Mouse (Mus musculus) stomach, postnatal 0 days (tissue): ENCODE data around the gene Eif5a. TPM values are rescaled to one million over a fixed set of nuclear protein-coding genes. Genes with fewer than 3 reads are reported as not detected.

Experiments used
- ATAC-seq: fragments of 200-750 bp; cut with Nextera tagmentation; 2 replicates; pipeline ENCODE4 v1.8.0; 2017; ENCODE audit not compliant: low FRiP score, low TSS enrichment
- DNase-seq: peaks from one replicate; pipeline ENCODE4 v3.0.0-alpha.2; 2016; ENCODE audit warnings: low spot score
- H3K27ac ChIP-seq: fragments of 300-500 bp; sonication (generic); replicated peaks from 2 replicates; pipeline ENCODE4 v1.5.1; 2014; ENCODE audit warnings: mild to moderate bottlenecking, control low read depth
- H3K27me3 ChIP-seq: fragments of 300-500 bp; sonication (generic); 2 replicates; pipeline ENCODE4 v1.6.1; 2014; ENCODE audit warnings: low read length; ENCODE audit not compliant: control insufficient read depth, insufficient read depth
- H3K36me3 ChIP-seq: fragments of 300-500 bp; sonication (generic); 2 replicates; pipeline ENCODE4 v1.6.1; 2014; ENCODE audit warnings: low read length, mixed read lengths; ENCODE audit not compliant: control insufficient read depth, insufficient read depth
- H3K4me1 ChIP-seq: fragments of 300-500 bp; sonication (generic); replicated peaks from 2 replicates; pipeline ENCODE4 v1.6.1; 2014; ENCODE audit warnings: antibody characterized with exemption; ENCODE audit not compliant: control insufficient read depth, insufficient read depth
- H3K4me2 ChIP-seq: fragments of 300-500 bp; sonication (generic); replicated peaks from 2 replicates; pipeline ENCODE4 v1.6.1; 2014; ENCODE audit warnings: low read depth, mild to moderate bottlenecking, control low read depth, moderate library complexity
- H3K4me3 ChIP-seq: fragments of 300-500 bp; sonication (generic); 2 replicates; pipeline ENCODE4 v1.5.1; 2014; ENCODE audit warnings: low read depth, low read length, control low read depth
- H3K9ac ChIP-seq: fragments of 300-500 bp; sonication (generic); 2 replicates; pipeline ENCODE4 v1.6.1; 2014; ENCODE audit warnings: mild to moderate bottlenecking, low read length, control low read depth, mixed read lengths
- H3K9me3 ChIP-seq: fragments of 300-500 bp; sonication (generic); 2 replicates; pipeline ENCODE4 v1.6.1; 2016; ENCODE audit warnings: low read length; ENCODE audit not compliant: control insufficient read depth
- CTCF ChIP-seq: IDR thresholded peaks from 2 replicates; pipeline ENCODE4 v1.5.1; 2016; ENCODE audit warnings: antibody characterized with exemption, low read depth, mild to moderate bottlenecking, moderate library complexity
- EP300 ChIP-seq: optimal IDR thresholded peaks from 2 replicates; pipeline ENCODE3; 2016; ENCODE audit warnings: antibody characterized with exemption
- WGBS: fragments of 180-500 bp; shearing (Covaris S2); extraction: QIAGEN DNeasy Blood & Tissue Kit; methylation state at CpG from one replicate; pipeline ENCODE4 v1.1.7; 2014; 5-methylcytosine and 5-hydroxymethylcytosine counted together
- polyA plus RNA-seq: library from polyadenylated mRNA; unstranded; fragments of >200 nt; fragmentation: Nextera tagmentation; extraction: Ambion mirVana; gene quantifications from 2 replicates; pipeline ENCODE4 v1.2.1, GENCODE M21; 2015

Gene Eif5a
- polyA plus RNA-seq, 1 experiment from 2014 or later, result 1,205 TPM

DNA sequence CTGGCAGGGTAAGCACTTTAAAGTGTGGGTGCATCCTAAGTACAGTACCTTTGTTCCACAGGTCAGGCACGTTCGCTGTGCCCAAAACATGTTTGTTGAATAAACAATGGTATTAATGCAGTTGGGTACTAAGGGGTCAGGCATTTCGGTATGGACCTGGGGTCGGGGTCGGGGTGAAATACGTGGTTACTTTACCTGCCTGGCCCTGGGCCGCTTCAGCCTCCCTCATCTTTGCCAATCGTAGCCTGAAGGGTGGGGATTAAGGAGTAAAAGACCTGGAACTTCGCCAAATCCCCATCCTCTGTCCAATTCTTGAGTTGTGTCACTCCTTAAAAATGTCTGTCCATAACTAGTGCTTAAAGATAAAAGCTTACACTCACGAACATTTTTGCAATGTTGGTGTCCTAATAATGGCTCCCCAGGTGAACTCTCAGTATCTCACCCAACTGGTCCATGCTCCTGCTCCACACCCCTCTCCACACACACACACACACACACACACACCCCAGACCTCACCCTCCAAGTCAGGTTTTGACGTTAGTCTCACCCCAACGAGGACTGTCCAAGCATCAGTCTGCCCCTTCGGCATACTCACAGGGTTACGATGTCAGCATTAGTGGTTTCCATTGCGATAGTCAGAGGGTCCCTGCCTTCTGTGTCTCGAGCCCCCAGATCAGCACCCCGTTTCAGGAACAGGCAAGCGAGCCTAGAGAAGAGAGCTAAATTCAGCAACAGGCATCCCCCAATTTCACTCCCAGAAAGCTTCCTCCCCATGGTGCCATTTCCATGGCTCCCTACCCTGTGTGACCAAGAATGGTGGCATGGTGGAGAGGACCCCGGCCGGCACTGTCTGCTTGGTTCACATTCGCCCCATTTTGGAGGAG lies 39.7 kb downstream of the Eif5a start:
- no peak for TF ChIP-seq CTCF
- no peak for TF ChIP-seq EP300
- WGBS, result 54% methylated on average over 21 of the region's 21 CpGs

DNA sequence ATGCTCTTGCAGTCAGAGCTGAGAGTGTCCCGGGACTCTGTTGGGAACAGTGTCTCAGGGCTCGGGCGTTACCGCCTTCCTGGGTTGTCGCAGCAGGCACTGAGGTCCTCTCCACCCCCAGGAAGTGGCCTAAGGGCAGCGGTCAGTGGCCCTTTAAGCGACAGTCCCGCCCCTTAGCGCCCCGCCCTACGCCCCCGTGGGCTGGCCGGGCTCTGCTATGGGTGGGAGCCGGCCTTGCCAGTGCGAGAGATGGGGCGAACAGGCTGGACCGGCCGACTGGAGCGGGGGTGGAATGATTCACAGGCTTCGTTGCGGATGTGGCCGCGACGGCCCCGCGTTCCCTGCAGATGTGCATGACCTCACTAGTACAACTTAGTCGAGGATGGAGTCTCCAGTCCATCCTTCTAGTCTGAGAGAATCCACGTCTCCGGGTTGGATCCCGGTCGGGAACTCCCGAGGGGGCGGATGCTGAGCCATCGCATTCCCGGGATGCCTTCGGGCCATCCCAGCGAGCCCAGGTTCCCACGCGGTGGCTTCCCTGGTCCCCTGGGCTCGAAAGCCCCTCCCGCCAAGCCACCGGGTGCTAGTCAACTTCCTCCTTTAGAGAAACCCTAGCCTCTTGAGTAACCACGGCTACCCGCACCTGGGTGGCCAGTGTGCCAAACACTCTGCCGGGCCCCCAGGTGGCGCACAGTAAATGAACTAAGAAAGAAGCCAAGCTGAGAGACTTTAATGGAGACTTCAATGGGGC lies 40.7 kb downstream of the Eif5a start, which contains the start of gene Kctd11:
Gene Kctd11 (minus strand): TSS at position 554 of the 751 bp plus-strand sequence.
- Histone ChIP-seq H3K36me3 (no peaks in the 10 kb centered on the region), H3K4me2 (peak within 1 kb of the TSS; percentile 77), H3K9ac (peak within 1 kb of the TSS; percentile 65), H3K27me3 (no peaks in the 10 kb centered on the region), H3K4me3 (peak within 1 kb of the TSS; percentile 57), H3K27ac (peak within 1 kb of the TSS; percentile 93), H3K4me1 (peaks cover 11% of the 10 kb centered on the region), H3K9me3 (no peaks in the 10 kb centered on the region)
- peak; percentile 65 for TF ChIP-seq CTCF
- TF ChIP-seq EP300, result peak; percentile 94
- WGBS, result 0% methylated on average over 46 of the region's 46 CpGs
- DNase-seq, result peak; percentile 91
- peak; percentile 85 for ATAC-seq

More for the DNA sequence above, 39.7 kb downstream of the Eif5a start:
- DNase-seq (no peak), ATAC-seq (no peak)
- H3K9ac ChIP-seq, result peak overlapping the region; percentile 65
- H3K4me3 ChIP-seq, result peak overlapping the region; percentile 57
- H3K4me2 ChIP-seq, result peak overlapping the region; percentile 77
- H3K36me3 ChIP-seq, result no peaks in the 10 kb centered on the region
- H3K27ac ChIP-seq, result peak overlapping the region; percentile 93
- H3K27me3 ChIP-seq, result no peaks in the 10 kb centered on the region
- H3K9me3 ChIP-seq, result no peaks in the 10 kb centered on the region
- H3K4me1 ChIP-seq, result peaks cover 11% of the 10 kb centered on the region

DNA sequence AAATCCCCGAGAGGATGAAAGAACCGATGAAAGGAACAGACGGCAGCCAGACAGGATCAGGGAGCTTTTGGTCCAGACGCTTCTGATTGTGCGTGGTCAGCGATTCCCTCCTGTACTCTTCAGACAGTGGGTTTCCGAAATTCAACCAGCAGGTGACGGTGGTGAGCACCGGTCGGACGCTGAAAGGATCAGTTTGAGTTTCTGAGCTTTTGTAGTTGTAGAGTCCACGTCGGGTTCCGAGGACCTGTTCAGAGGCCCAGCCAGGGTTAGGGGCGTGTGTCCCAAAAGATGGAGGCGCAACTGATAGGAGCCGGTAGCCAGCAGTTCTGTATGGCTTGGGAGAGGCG lies 41.3 kb downstream of the Eif5a start:
- Histone ChIP-seq H3K4me3 (peak overlapping the region; percentile 57), H3K4me1 (peaks cover 11% of the 10 kb centered on the region), H3K27ac (peak overlapping the region; percentile 93), H3K4me2 (peak overlapping the region; percentile 77), H3K27me3 (no peaks in the 10 kb centered on the region), H3K36me3 (no peaks in the 10 kb centered on the region), H3K9ac (peak overlapping the region; percentile 65), H3K9me3 (no peaks in the 10 kb centered on the region)
- under 1% methylated on average over 18 of the region's 18 CpGs for WGBS
- peak; percentile 82 for DNase-seq
- TF ChIP-seq EP300 (no peak), CTCF (peak; percentile 90)
- peak; percentile 30; the same call in 1 of the 2 replicates for ATAC-seq

DNA sequence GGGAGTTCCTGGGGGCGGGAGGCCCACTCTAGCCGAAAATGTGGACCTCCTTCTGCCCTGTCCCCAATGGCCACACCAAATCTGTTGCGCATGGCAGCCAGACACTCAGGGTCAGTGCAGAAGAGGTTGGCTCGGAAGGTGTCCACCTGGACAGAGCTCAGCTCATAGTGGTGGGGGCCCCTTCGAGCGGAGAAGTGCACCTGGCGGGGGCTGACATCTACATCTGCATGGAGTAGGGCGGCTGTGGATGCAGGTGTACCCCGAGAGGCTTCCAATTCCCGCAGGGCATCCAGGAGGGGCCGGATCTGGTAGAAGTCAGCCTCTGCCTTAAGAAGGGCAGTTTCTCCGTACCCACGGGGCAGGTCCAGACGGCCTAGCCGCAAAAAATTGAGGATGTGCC lies 42.0 kb downstream of the Eif5a start:
- peaks cover 11% of the 10 kb centered on the region for H3K4me1 ChIP-seq
- 51% methylated on average over 15 of the region's 15 CpGs for WGBS
- H3K4me3 ChIP-seq, result peak overlapping the region; percentile 57
- peak overlapping the region; percentile 65 for H3K9ac ChIP-seq
- H3K4me2 ChIP-seq, result peak overlapping the region; percentile 77
- H3K27ac ChIP-seq, result peak overlapping the region; percentile 93
- no peak for ATAC-seq
- H3K9me3 ChIP-seq, result no peaks in the 10 kb centered on the region
- DNase-seq, result no peak
- TF ChIP-seq CTCF (no peak), EP300 (no peak)
- no peaks in the 10 kb centered on the region for H3K36me3 ChIP-seq
- no peaks in the 10 kb centered on the region for H3K27me3 ChIP-seq

DNA sequence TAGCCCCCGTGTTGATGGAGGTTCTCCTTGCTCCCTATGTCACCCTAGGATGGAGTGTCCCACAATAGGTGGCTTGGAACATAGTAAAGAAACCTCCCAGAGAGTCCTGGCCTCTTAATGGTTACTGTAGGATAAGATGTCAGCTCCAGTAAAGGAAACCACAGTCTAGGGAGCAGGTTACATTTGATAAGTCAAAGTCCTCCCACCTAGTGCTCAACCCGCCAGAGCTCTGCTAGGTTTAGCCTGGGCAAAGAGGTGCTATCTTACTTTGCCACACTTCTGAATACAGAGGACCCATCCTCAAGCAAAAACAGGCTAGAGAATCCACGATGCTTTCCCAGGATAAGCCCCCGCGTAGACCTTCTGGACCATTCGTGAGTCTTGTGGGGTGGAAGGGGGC lies 42.8 kb downstream of the Eif5a start:
- Histone ChIP-seq H3K27me3 (no peaks in the 10 kb centered on the region), H3K9me3 (no peaks in the 10 kb centered on the region), H3K4me3 (peak overlapping the region; percentile 57), H3K36me3 (no peaks in the 10 kb centered on the region), H3K4me2 (peak overlapping the region; percentile 77), H3K27ac (peak overlapping the region; percentile 93), H3K4me1 (peaks cover 11% of the 10 kb centered on the region), H3K9ac (peak overlapping the region; percentile 65)
- no peak for DNase-seq
- TF ChIP-seq CTCF (no peak), EP300 (no peak)
- WGBS, result 84% methylated on average over 6 of the region's 6 CpGs
- no peak for ATAC-seq
